Mouse (Mus musculus) cerebellum, adult 2 months (tissue): ENCODE results near the gene Dgcr2.

Source experiments
- CTCF ChIP-seq: fragments of 200-500 bp; IDR thresholded peaks from 2 replicates; pipeline ENCODE4 v1.5.1; 2011; ENCODE audit warnings: low read depth, mild to moderate bottlenecking, control low read depth, low read length, moderate library complexity, borderline replicate concordance; ENCODE audit not compliant: insufficient read depth
- POLR2A ChIP-seq: fragments of 200-500 bp; IDR thresholded peaks from 2 replicates; pipeline ENCODE4 v1.6.1; 2011; ENCODE audit warnings: low read length, control low read depth, borderline replicate concordance; ENCODE audit not compliant: insufficient read depth

DNA sequence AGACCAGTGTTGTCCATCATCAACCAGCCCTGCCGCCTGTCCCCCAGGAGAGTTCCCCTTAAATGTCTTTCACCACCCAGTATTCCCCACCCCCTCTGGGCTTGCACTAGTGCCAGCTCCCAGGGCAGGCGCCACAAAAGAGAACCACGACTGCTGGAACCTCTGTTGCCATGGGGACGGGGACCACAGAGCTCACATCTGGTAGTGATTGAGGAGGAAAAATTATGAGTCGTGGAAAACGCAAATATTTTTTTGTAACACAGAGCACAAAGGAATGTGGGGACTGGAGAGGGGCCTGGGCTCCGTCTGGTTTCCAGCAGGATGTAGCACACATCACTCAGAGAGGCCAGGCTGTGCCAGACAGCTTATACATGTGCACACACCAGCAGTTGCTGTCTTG, 88.7 kb downstream of the Dgcr2 start:
- TF ChIP-seq CTCF (no peak), POLR2A (no peak)
